Mouse (Mus musculus): ENCODE data around the gene Gpr157.
"Not testable (repeated sequence)": the region's sequence is repeated elsewhere in the genome, so short reads cannot be mapped to it uniquely, and the experiment has no call there.

The Gpr157 gene

GRCm38 (mm10) chr4:150087161-150087889 lies at the start of gene Gpr157:
Gene Gpr157, plus strand, starts transcription at chr4:150087365.
- peak; percentile 85 for DNase-seq (ENCODE audit: low spot score)

DNA sequence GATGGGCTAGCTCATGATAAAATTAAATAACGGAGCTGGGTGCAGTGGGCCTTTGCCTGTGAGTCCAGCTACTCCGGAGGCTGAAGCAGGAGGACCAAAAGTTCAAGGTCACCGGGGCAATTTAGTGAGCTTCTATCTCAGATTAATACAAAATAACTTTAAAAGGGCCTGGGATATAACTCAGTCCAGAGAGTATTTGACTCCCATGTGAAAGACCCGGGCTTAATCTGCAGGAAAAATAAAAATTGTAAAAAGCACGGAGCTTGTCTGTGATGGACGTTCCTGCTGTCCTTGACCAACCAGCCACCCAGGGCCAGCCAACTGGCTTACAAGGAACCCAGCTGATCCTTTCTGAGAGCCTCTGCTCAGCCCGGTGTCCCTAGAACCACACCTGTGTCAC lies 48.6 kb upstream of the Gpr157 start:
- DNase-seq (ENCODE audit: low spot score) = no peak

DNA sequence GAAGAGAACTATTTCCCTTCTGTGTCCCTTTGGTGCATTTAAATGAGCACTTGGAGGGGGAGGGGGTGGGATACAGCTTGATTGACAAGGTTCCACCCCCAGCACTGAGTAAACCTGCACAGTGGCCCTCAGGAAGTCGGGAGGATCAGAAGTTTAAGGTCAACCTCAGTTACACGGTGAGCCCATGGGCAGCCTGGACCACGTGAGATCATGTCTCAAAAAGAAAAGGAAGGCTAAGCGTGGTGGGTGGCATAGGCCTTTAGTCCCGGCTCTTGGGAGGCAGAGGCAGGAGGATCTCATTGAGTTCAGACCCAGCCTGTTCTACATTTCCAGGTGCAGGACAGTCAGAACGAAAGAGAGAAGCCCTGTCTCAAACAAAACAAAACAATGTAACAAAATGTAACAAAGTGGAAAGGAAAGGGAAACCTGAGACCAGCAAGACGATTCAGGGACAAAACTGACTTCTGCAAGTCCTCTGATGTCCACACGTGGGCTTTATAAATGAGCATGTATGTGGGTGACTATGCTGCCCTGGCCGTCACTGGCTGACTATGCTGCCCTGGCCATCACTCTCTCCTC lies 47.1 kb upstream of the Gpr157 start:
- no peak for DNase-seq (ENCODE audit: low spot score)

DNA sequence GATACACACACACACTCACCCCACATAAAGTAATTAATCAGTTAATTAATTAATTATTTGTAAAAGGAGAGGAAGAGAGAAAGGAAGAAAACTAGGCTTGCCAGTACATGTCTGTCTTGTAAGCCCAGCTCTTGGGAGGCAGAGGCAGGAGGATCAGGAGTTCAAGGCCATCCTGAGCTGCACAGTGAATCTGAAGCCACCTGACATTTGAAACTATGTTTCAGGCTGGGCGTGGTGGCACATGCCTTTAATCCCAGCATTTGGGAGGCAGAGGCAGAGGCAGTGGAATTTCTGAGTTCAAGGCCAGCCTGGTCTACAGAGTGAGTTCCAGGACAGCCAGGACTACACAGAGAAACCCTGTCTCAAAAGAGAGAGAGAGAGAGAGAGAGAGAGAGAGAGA lies 46.3 kb upstream of the Gpr157 start:
- DNase-seq (ENCODE audit: low spot score) = not testable (repeated sequence)

- DNase-seq (ENCODE audit: low spot score) = no peak
Observed at GRCm38 (mm10) chr4:150041346-150042110, 45.6 kb upstream of the Gpr157 start.

GRCm38 (mm10) chr4:150043591-150043990 lies 43.6 kb upstream of the Gpr157 start:
- no peak for DNase-seq (ENCODE audit: low spot score)

- DNase-seq (ENCODE audit: low spot score) = no peak
Observed at GRCm38 (mm10) chr4:150048038-150048437, 39.1 kb upstream of the Gpr157 start.

DNA sequence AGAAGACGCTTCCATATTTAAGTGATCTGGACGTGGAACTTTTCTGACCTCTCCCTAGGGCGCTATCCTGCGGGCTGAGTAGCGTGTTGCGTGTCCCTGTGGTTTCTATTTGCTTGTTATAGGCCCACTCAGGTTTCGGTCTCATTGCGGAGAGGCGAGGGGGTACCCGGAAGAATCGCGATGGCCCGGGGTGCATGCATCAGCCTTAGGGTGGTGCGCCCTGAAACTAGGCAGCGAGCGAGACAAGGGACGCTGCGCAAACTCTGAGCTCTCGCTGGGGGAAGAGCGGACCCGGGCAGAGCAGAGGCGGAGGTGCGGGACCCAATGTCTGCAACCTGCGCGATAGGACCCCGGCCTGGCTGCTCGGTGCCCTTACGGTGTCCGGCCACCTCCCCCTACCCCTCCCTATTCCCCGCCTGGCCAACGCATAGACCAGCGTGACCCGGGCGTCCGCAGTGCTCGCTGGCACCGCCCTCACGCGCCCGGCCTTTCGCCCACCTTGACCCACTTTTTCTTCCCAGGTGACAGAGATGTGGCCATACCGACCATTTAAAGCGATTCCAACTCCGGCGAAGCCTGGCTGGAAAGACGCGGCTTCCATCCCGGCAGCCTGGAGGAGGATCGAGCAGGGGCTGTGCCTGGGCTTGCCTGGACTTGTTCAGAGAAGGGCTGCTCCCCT lies 38.5 kb upstream of the Gpr157 start:
- no peak for DNase-seq (ENCODE audit: low spot score)

GRCm38 (mm10) chr4:150049157-150049513 lies 38.0 kb upstream of the Gpr157 start:
- no peak for DNase-seq (ENCODE audit: low spot score)

DNA sequence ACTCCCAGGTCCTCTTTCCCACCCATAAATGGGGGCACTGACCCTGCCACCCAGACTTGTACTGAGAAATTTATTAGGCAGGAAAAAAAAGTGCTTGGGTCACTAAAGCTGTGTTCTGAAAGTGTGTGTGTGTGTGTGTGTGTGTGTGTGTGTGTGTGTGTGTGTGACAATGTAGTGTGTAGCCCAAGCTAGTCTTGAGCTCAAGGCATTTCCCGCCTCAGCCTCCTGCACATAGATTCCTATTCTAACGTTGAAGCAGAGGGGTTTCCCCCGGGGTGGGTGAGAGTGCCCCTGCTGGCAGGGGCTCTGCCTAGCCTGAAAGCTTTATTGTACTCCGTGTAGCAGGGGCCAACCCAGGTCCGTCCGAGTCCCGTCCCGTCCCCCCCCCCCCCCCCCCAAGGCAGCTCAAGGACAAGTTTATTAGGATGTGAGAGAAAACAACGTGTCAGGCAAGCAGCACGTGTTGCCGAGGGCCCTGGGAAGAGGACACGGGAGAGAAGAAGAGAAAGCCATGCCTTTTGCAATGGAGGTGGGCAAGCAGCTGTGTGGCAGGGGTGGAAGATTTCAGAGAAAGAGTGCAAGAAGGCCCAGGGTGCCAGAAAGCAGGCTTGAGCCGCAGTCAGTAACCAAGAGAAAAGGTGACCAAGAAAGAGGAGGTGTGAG lies 37.5 kb upstream of the Gpr157 start:
- no peak for DNase-seq (ENCODE audit: low spot score)

GRCm38 (mm10) chr4:150051514-150051913 lies 35.7 kb upstream of the Gpr157 start:
- DNase-seq (ENCODE audit: low spot score) = no peak

- no peak for DNase-seq (ENCODE audit: low spot score)
Observed at GRCm38 (mm10) chr4:150052380-150052779, 34.8 kb upstream of the Gpr157 start.

DNA sequence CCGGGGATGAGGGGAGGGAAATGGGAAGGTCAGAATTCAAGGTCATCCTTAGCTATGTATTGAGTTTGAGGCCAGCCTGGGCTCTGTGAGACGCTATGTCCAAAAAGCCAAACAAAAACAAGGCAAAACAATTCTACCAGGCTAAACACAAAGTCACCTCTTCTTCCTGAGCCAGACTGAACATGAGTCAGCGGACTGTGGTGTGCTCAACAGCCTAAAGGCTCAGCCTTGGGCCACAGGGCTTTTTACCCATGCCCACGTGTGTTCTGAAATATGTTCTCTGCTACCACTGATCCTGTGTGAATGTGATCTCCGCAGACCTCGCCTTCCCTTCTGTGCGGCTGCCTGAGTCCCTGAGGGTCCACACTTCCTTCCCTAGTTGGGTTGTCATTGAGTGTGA lies 31.0 kb upstream of the Gpr157 start:
- no peak for DNase-seq (ENCODE audit: low spot score)

- DNase-seq (ENCODE audit: low spot score) = no peak
Observed at GRCm38 (mm10) chr4:150057722-150058121, 29.4 kb upstream of the Gpr157 start.

GRCm38 (mm10) chr4:150059841-150060468 lies 27.2 kb upstream of the Gpr157 start:
- no peak for DNase-seq (ENCODE audit: low spot score)

GRCm38 (mm10) chr4:150060469-150061170 lies 26.5 kb upstream of the Gpr157 start:
- DNase-seq (ENCODE audit: low spot score) = no peak

DNA sequence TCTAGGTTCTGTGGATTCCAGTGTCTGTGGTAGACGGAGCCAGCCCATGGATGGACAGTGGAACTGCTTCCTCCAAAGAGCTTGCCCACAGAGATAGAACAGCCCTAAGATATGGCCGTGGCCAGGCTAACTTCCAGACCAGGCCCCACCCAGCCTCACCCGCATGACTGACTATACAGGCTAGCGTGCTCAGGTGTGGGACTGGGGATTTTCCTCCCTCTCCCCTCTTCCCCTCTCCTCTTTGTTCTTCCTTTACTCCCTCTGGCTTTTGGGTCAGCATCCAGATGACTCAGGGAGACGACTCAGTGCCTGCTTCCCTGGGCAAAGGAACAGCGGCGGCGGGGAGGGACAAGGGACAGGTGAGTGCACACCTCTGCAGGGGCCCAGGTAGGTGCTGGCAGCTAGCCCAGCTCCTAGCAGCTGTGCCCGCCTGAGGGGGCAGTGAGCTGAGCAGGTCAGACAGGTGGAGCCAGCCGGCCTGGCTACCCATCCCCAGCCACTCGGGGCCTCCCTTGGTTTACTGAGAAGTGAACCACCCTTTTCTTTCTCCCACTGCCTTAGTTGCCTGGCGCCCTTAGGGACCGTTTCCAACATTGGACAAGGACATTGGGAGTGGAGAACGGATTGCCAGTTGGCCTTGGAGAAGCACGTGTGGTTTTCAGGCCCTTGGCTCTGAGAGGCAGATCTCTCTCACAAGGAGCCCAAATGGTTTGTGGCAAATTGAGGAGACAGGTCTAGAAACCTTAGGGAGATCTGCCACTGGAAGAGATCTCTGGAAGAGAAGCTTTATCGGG lies 25.5 kb upstream of the Gpr157 start:
- DNase-seq (ENCODE audit: low spot score) = no peak

- DNase-seq (ENCODE audit: low spot score) = no peak
Observed at GRCm38 (mm10) chr4:150066706-150067323, 20.4 kb upstream of the Gpr157 start.

GRCm38 (mm10) chr4:150068216-150068615 lies 18.9 kb upstream of the Gpr157 start:
- DNase-seq (ENCODE audit: low spot score) = no peak

- no peak for DNase-seq (ENCODE audit: low spot score)
Observed at GRCm38 (mm10) chr4:150070136-150070535, 17.0 kb upstream of the Gpr157 start.

All from c-Kit-positive CD71-positive TER-119-positive erythroid progenitor cells, embryonic 14.5 days (primary cell).